Comparison of ENCODE assay signal across 10 mouse cellular contexts in genomic region chr12:53292010-53292409, GRCm38 (mm10). TPM values are rescaled to one million over a fixed set of nuclear protein-coding genes. Genes with fewer than 3 reads are reported as not detected.
A peak's percentile ranks its signal among the peaks of the same experiment; 100 is the strongest.
DNase-seq lines count a peak whose midpoint lies in the region; ATAC-seq and TF ChIP-seq lines count a peak whose summit lies in the region.
"Had no signal": no experiment of that assay in that cellular context is flagged by ENCODE, and none has a peak within 500 bp of the region (broad histone marks: within the 10 kb centered on the region; RNA-seq: fewer than 3 reads in every experiment).

No protein-coding gene starts in this region.

- H3K27me3 ChIP-seq in cerebellum, adult 2 months (ENCODE audit: control insufficient read depth, insufficient read depth, low read length) = no peaks in the 10 kb centered on the region; the same call in 1 of the 2 replicates
- no peaks in the 10 kb centered on the region for H3K27me3 ChIP-seq in neural tube, embryonic 11.5 days (ENCODE audit: control insufficient read depth, insufficient read depth, low read length)
- H3K27me3 ChIP-seq in limb, embryonic 14.5 days (ENCODE audit: control insufficient read depth, insufficient read depth, low read length) = no peaks in the 10 kb centered on the region
- no peaks in the 10 kb centered on the region for H3K27me3 ChIP-seq in kidney, embryonic 16.5 days (ENCODE audit: insufficient read depth, low read length)

- no peaks in the 10 kb centered on the region for H3K4me1 ChIP-seq in cerebellum, adult 2 months (ENCODE audit: control insufficient read depth, insufficient read depth, low read length)
- H3K4me1 ChIP-seq in neural tube, embryonic 11.5 days (ENCODE audit: control insufficient read depth, insufficient read depth, low read length) = peaks cover 16% of the 10 kb centered on the region
- H3K4me1 ChIP-seq in limb, embryonic 14.5 days (ENCODE audit: control insufficient read depth, insufficient read depth, low read length) = peaks cover 16% of the 10 kb centered on the region
- peaks cover 6% of the 10 kb centered on the region; the same call in 1 of the 2 replicates for H3K4me1 ChIP-seq in kidney, embryonic 16.5 days (ENCODE audit: insufficient read depth, low read length)

- no peak overlapping the region for H3K9ac ChIP-seq in neural tube, embryonic 11.5 days (ENCODE audit: low read length)
- no peak overlapping the region for H3K9ac ChIP-seq in limb, embryonic 14.5 days (ENCODE audit: low read depth, low read length, severe bottlenecking)
- H3K9ac ChIP-seq in kidney, embryonic 16.5 days (replicated peaks; ENCODE audit: low read length) = no peak overlapping the region

- peak; percentile 8; the same call in 1 of the 2 replicates for ATAC-seq in neural tube, embryonic 11.5 days (ENCODE audit: insufficient read depth, low FRiP score, low TSS enrichment)
- 0 out of 2 replicates have a peak, but pooled peaks have one; percentile 30 for ATAC-seq in limb, embryonic 14.5 days (ENCODE audit: low FRiP score, low read depth)
- no peak for ATAC-seq in kidney, embryonic 16.5 days (ENCODE audit: low FRiP score, low TSS enrichment)

- TF ChIP-seq CTCF in cerebellum, adult 2 months (IDR thresholded peaks at IDR 0.05; ENCODE audit: borderline replicate concordance, insufficient read depth, low read depth, low read length) = no peak

- H3K27ac ChIP-seq in cerebellum, adult 2 months (ENCODE audit: insufficient read depth, low read length) = peak overlapping the region; percentile 6; the same call in 1 of the 2 replicates
- H3K27ac ChIP-seq in neural tube, embryonic 11.5 days (ENCODE audit: low read depth, low read length) = peak overlapping the region; percentile 54
- peak overlapping the region; percentile 86 for H3K27ac ChIP-seq in limb, embryonic 14.5 days (replicated peaks; ENCODE audit: low read depth, low read length)
- no peak overlapping the region for H3K27ac ChIP-seq in kidney, embryonic 16.5 days (ENCODE audit: low read length)

- WGBS in cerebellum, adult 2 months = 27% methylated on average over 8 of the region's 8 CpGs
- 65% methylated on average over 8 of the region's 8 CpGs for WGBS in neural tube, embryonic 11.5 days
- WGBS in limb, embryonic 14.5 days = 65% methylated on average over 8 of the region's 8 CpGs
- WGBS in kidney, embryonic 16.5 days = 73% methylated on average over 8 of the region's 8 CpGs

- H3K9me3 ChIP-seq in neural tube, embryonic 11.5 days (ENCODE audit: control insufficient read depth, low read length) = no peaks in the 10 kb centered on the region
- H3K9me3 ChIP-seq in limb, embryonic 14.5 days (ENCODE audit: control insufficient read depth, low read length) = no peaks in the 10 kb centered on the region
- H3K9me3 ChIP-seq in kidney, embryonic 16.5 days (ENCODE audit: low read length) = no peaks in the 10 kb centered on the region

- no peak for TF ChIP-seq POLR2A in cerebellum, adult 2 months (IDR thresholded peaks at IDR 0.05; ENCODE audit: borderline replicate concordance, insufficient read depth, low read length)
- TF ChIP-seq POLR2A in limb, embryonic 14.5 days (IDR thresholded peaks at IDR 0.05; ENCODE audit: borderline replicate concordance, extremely low read depth, insufficient read depth, insufficient read length) = no peak

- H3K4me3 ChIP-seq in cerebellum, adult 2 months (replicated peaks; ENCODE audit: insufficient read depth, low read depth, low read length) = no peak overlapping the region
- no peak overlapping the region for H3K4me3 ChIP-seq in neural tube, embryonic 11.5 days (ENCODE audit: low read depth, low read length)
- no peak overlapping the region for H3K4me3 ChIP-seq in limb, embryonic 14.5 days (replicated peaks; ENCODE audit: low read length)
- no peak overlapping the region for H3K4me3 ChIP-seq in kidney, embryonic 16.5 days (ENCODE audit: low read length)

- H3K36me3 ChIP-seq in neural tube, embryonic 11.5 days (ENCODE audit: control insufficient read depth, insufficient read depth, low read length) = no peaks in the 10 kb centered on the region
- H3K36me3 ChIP-seq in limb, embryonic 14.5 days (ENCODE audit: control insufficient read depth, insufficient read depth, low read length) = no peaks in the 10 kb centered on the region
- H3K36me3 ChIP-seq in kidney, embryonic 16.5 days (ENCODE audit: insufficient read depth, low read length) = no peaks in the 10 kb centered on the region

- no peak overlapping the region for H3K4me2 ChIP-seq in neural tube, embryonic 11.5 days (ENCODE audit: low read depth)
- H3K4me2 ChIP-seq in limb, embryonic 14.5 days (replicated peaks; ENCODE audit: low read depth, low read length, severe bottlenecking) = 0 out of 2 replicates have a peak overlapping the region, but pooled peaks have one; percentile 1
- no peak overlapping the region for H3K4me2 ChIP-seq in kidney, embryonic 16.5 days (replicated peaks; ENCODE audit: low read depth, low read length)

- no peak for DNase-seq in cerebellum, adult 2 months
- DNase-seq in cerebellum, adult 11 months = no peak
- DNase-seq in neural tube, embryonic 11.5 days (ENCODE audit: low spot score) = no peak
- DNase-seq in neural tube, embryonic 10.5 days (ENCODE audit: extremely low spot score, low spot score) = no peak
- peak; percentile 27 for DNase-seq in limb, embryonic 14.5 days (ENCODE audit: low spot score)
- no peak for DNase-seq in thymus, postnatal 4 days
- DNase-seq in kidney, postnatal 14 days = no peak
- DNase-seq: kidney, adult 2 months; lung, postnatal 36 days had no signal

RNA-seq across cellular contexts. Expression of gene Npas3, which starts 43.5 kb away (rescaled TPM):
- polyA plus RNA-seq in cerebellum, adult 2 months (2012; rRNA removed) = 13.3 and 14.2 TPM in 2 replicates
- 15.0 and 18.0 TPM in 2 replicates for polyA plus RNA-seq in neural tube, embryonic 11.5 days (2014; fragmentation: Nextera tagmentation; extraction: Ambion mirVana)
- polyA plus RNA-seq in limb, embryonic 14.5 days (2012; rRNA removed) = 5.3 and 6.4 TPM in 2 replicates
- polyA plus RNA-seq in limb, embryonic 14.5 days (2014; fragmentation: Nextera tagmentation; extraction: Ambion mirVana) = 5.9 and 9.1 TPM in 2 replicates
- 0.92 and 2.1 TPM in 2 replicates for polyA plus RNA-seq in kidney, embryonic 16.5 days (2015; fragmentation: Nextera tagmentation; extraction: Ambion mirVana)
